Mouse (Mus musculus) lung, postnatal 0 days (tissue): ENCODE results near the gene Atxn7l1.

Experiments
- CTCF ChIP-seq: IDR thresholded peaks from 2 replicates; pipeline ENCODE4 v1.5.1; 2016; ENCODE audit warnings: antibody characterized with exemption, mild to moderate bottlenecking
- EP300 ChIP-seq: IDR thresholded peaks from 2 replicates; pipeline ENCODE4 v1.6.1; 2016; ENCODE audit warnings: antibody characterized with exemption, mild to moderate bottlenecking, control low read depth

- TF ChIP-seq CTCF: no peak
- no peak for TF ChIP-seq EP300
Observed at GRCm38 (mm10) chr12:33284344-33284936, 136.9 kb downstream of the Atxn7l1 start.
